Mouse (Mus musculus) layer of hippocampus, adult 18-20 months (tissue): ENCODE measurements at regions not wholly inside any gene's neighbourhood (a gene's known extent, or its start where the extent isn't known, plus 50 kb on each side); places are given as distances from the start of the nearest gene placed in this dataset.

ENCODE experiments used
- DNase-seq, 2 experiments: peaks; one replicate each; pipeline ENCODE4 v3.0.0; 2022; ENCODE audit warnings: low spot score in 2 of 2

DNA sequence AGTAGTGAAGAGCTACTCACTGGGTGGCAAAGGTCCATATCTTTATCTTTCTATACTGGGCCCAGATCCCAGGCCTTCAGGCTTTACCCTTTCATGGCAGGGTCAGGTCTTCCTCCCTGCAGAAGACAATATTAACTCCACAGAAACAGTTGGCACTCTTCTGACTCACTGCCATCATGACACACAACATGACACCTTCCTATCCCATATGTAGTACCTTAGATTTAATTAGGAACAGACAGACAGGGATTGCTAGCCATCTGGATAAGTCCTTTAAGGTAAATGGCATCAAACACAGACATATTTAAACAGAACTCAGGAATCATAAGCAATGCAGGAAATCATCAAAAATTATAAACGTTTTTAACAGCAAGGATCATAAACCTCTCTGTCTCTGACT, 815.0 kb upstream of the Gm597 start:
- no peak for DNase-seq

DNA sequence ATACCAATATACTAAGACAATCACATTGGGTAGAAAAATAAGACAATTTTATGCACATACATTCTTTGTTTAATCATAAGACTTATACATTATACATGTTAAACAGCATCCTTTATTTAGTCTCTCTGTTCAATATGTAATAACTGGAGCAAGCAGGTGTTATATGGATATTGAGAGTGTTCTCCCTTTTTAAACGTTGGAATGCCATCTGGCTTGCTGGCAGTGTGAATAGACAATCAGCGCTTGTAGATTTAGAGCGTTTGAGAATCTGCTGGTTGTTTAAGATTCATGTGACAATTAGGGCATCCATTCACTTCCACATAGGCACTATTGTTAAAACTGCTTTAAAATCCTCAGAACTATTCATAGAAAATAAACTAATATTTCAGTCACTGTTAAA, 807.8 kb upstream of the Gm597 start:
- peak; percentile 17 to 45 for DNase-seq
